Mouse (Mus musculus) c-Kit-negative CD71-positive TER-119-positive erythroid progenitor cells, embryonic 14.5 days (primary cell): ENCODE measurements at regions not wholly inside any gene's neighbourhood (a gene's known extent, or its start where the extent isn't known, plus 50 kb on each side); places are given as distances from the start of the nearest gene placed in this dataset.

Source experiments
- DNase-seq: peaks from one replicate; pipeline ENCODE4 v3.0.0-alpha.2; 2013; ENCODE audit warnings: low read depth, low spot score

DNA sequence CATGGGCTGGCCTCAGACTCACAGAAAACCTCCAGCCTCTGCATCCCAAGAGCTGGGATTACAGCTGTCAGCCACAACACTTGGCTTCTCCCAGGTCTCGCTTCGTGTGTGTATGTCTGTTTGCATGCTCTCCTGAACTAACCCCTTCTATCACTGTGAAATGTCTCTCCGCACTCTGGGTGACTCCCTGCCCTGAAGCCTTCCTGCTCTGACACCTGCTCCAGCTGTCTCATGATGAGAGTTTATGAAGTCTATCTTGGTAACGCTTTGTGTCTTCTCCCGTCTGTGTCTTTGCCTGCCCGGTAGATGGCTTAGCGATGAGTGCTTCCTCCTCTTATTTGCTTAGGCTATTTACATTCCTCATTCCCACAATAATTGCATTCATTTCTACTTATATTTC lies 133.0 kb downstream of the Ndufa10 start:
- DNase-seq: no peak

DNA sequence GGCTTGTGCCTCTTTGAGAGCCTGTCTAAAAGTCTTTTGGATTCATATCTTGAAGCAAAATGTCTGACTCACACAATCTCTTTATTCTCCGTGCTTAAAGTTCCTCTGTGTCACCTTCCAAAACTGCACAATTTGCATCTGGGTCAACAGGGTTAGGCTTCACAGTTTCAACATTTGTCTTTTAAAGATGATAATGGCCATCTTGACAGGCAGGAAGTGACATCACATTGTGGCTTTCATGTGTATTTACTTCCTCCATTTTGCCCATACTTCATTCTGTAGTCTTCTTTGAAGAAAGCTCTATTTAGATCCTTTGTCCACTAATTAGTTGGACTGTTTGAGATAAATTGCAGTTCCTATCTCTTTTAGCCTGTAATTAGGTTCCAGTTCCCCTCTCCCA lies 135.1 kb downstream of the Ndufa10 start:
- no peak for DNase-seq

DNA sequence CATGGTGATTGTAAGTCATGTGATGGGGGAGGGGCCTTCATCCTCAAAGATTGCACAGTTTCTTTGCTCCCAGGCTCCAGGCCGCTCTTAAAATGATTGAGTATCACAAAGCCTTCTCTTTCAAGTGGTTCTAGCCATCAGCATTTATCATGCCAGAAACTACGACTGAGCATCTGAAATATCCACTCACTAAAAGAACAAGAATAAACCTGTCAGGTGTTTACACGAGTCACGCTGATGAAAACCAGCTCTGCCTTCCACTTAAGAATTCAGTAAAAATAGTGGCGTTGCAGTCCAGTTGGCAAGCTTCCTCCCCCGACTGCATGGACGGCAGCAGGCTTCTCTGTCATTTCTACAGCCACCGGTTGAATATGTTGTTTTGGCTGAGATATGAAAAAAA lies 136.2 kb downstream of the Ndufa10 start:
- DNase-seq: no peak

- DNase-seq: no peak
Observed at GRCm38 (mm10) chr1:92332248-92332584, 136.7 kb upstream of the Hdac4 start.

DNA sequence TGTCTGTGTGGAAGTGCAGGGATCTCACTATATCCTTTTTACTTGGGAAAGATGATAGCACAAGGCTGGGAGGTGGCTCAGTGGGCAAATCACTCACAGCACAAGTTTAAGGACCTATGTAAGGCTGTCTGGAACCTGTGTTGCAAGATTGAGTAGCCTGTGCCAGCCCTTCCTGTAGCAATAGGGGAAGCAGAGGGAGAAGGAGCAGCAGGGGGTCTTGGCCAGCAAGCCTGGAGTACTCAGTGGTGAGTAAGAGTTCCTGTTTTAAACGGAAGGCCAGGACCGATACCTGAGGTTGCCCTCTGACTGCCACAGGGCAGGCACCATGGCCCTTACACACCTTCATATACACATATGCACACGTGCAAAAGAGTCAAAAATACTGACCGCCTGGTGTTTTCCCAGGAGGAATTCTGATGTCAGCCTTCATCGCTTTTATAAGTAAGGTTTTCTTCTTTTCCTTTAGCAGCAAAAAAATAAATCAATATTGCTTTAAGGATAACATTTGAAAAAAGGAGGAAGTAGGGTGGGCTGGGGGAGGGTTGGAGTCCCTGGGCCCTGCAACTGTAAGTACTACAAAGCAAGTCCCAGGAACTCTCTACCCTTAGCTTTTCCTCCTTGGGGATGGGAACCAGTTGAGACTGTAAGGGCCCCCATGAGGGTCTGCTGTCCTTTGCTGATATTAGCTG lies 136.2 kb upstream of the Hdac4 start:
- no peak for DNase-seq

- no peak for DNase-seq
Observed at GRCm38 (mm10) chr1:92330181-92330580, 134.7 kb upstream of the Hdac4 start.

GRCm38 (mm10) chr1:92329491-92329890 lies 134.0 kb upstream of the Hdac4 start:
- DNase-seq: no peak

- DNase-seq: no peak
Observed at GRCm38 (mm10) chr1:92327141-92327540, 131.6 kb upstream of the Hdac4 start.

DNA sequence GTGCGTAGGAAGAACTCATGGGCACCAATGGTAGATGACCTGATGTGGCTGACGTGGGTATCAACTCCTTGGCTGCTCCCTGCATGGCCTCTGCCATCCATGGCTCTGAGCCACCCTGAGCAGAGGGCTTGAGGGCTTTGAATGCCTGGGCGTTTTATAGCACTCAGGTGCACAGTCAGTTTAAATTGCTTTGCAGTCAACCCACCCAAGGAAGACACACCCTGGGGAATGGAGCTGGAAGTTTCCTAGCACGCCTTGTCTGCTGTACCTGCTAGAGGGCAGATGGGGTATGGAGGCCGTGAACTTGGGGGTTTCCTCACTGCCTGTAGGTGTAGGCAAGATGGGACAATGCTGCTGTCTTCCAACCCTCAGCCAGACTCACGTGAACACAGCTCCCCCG lies 129.8 kb upstream of the Hdac4 start:
- DNase-seq: no peak

DNA sequence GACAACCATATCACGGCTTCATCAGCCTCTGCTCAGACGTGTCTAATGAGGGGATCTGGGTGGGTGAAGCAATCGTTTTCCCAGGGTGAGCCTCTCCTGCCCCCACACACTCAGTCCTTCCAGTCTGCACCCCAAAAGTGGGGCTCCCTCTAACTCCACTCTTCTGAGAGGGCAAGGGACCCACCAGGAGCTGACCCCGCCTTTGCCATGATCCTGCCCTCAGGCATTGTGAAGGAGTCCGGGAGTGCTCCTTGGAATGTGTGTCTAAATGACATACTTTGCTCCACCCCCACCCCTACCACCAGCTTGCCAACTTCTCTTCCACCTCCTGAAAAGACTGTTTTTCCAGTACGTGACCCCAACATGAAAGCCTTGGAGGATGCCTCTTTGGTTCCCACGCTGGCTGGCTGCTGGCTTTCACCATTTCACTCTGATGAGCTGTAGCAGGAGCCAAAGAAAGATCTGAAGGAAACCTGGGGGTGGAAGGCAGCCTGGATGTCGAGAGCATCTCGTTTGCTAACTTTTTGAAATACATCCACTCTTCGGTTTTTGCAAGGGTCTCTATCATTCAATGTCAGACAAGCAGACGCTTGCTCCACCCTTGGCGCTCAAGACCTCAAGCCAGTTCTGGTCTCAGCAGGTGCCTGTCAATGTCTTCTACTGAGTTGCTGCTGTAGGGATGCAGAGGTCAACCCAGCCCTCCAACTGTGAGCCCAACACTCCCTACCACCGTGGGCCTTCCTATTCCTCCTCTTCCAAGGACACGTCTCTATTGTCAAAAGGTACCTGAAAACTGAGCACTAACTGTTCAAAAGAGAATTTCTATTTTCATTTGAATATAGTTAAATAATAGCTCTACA lies 128.8 kb upstream of the Hdac4 start:
- no peak for DNase-seq

GRCm38 (mm10) chr1:92317131-92317530 lies 121.6 kb upstream of the Hdac4 start:
- DNase-seq: no peak

GRCm38 (mm10) chr1:92316191-92316723 lies 120.8 kb upstream of the Hdac4 start:
- no peak for DNase-seq

GRCm38 (mm10) chr1:92313001-92313597 lies 117.6 kb upstream of the Hdac4 start:
- no peak for DNase-seq

DNA sequence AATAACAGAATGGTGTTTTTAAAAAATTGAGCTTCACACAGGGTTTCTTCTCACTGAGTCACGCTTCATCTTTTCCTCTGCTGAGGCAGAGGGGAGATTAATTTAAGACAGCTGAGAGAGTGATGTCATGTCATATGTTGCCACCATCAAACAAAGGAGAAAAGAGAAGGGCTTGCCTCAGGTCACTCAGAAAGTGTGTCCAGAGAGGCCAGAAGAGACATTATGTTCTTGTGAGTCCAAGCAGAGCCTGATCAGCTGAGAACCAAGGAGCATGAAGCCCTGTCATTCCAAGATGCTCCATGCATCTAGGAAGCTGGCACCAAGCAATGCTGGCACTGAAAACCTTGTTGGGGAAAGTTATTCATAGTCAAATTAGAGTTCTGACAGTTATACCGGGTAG lies 114.4 kb upstream of the Hdac4 start:
- DNase-seq: no peak

GRCm38 (mm10) chr1:92309381-92309780 lies 113.9 kb upstream of the Hdac4 start:
- no peak for DNase-seq

DNA sequence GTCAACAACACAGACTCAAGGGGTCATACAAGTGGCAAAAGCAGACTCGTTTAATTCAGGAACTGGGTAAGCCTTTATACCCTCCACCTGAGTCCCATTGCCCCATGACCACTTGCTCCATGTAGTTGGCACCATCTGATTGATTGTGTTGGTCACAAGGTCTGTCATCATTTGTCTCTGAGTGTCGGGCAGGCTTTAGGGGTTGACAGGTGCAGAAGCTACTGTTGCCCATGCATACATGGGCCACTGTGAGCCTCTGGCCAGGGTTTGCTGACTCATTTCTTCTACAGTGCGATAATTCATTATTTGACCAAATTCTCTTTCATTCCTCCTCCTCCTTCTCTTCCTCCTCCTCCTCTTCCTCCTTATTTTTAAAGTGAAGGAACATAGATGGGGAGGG lies 113.0 kb upstream of the Hdac4 start:
- DNase-seq: no peak

GRCm38 (mm10) chr1:92306042-92306441 lies 110.5 kb upstream of the Hdac4 start:
- no peak for DNase-seq

- DNase-seq: no peak
Observed at GRCm38 (mm10) chr1:92299041-92299440, 103.5 kb upstream of the Hdac4 start.

- DNase-seq: no peak
Observed at GRCm38 (mm10) chr1:92292681-92293380, 97.3 kb upstream of the Hdac4 start.

GRCm38 (mm10) chr1:92286966-92287342 lies 91.5 kb upstream of the Hdac4 start:
- DNase-seq: no peak

- DNase-seq: no peak
Observed at GRCm38 (mm10) chr1:92286013-92286965, 90.8 kb upstream of the Hdac4 start.
